Mouse (Mus musculus) central nervous system, embryonic 18 days (tissue): ENCODE data around the gene Myo18b. TPM values are rescaled to one million over a fixed set of nuclear protein-coding genes. Genes with fewer than 3 reads are reported as not detected.

ENCODE experiments used
- polyA plus RNA-seq: library from polyadenylated mRNA; depleted of rRNA; stranded (reverse); fragments of >200 nt; gene quantifications from 2 replicates; pipeline ENCODE4 v1.2.3, GENCODE M21; 2012; rRNA removed

Myo18b gene
- polyA plus RNA-seq, result 1.5 and 2.4 TPM in 2 replicates

DNA sequence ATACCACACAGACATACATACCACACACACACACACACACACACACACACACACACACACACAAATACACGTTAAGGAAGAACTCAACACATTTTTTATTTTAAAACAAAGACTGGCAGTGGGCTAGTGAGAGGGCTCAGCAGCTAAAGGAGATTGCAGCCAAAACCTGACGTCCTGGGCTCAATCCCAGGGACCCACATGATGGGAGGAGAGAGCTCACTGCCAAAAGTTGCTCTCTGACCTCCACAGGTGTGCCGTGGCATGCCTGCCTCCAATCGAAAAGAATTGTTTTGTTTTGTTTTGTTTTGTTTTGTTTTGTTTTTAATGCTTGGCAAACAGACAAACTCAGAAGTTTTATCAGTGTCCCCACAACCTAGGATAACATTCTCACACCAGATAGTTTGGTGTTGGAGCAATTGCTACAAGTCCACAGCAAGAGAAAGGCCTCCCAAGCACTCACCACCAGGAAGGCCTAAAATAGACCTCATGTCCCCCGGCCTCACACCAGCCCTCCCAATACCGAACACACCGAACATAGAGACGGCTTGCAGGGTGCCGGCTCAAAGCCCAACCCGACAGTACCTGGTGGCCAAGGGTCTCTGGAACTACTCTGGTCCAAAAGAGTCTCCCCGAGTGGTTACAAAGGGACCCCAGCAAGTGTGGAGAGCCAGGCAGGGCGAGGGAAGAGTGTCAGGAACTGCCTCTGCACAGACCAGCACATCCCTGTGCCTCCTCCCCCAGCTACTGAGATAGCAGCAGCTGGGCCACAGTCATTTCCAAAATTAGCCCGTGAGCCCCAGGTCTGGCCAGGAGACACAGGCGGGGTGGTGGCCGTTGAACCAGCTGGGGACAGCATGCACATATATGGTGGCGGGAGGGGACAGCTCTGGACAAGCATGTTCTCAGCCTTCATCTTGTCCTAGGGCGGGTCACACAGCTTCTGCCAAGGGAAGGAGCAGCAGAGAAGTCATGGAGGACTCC, at the start of gene Myo18b:
TSS of gene Myo18b (minus strand) at position 689 of the 981 bp plus-strand sequence.

Other genes starting within 250 kb of the Myo18b start
- gene Grk3, start 119.4 kb upstream of the Myo18b start, polyA plus RNA-seq, result 28.0 and 32.9 TPM in 2 replicates
- gene Crybb2, start 173.8 kb upstream of the Myo18b start, polyA plus RNA-seq, result not detected in 2 replicates
- 3.2 and 3.4 TPM in 2 replicates for gene Crybb3, start 185.2 kb upstream of the Myo18b start, polyA plus RNA-seq